ENCODE assay signal across 8 mouse cellular contexts in the genomic region with DNA sequence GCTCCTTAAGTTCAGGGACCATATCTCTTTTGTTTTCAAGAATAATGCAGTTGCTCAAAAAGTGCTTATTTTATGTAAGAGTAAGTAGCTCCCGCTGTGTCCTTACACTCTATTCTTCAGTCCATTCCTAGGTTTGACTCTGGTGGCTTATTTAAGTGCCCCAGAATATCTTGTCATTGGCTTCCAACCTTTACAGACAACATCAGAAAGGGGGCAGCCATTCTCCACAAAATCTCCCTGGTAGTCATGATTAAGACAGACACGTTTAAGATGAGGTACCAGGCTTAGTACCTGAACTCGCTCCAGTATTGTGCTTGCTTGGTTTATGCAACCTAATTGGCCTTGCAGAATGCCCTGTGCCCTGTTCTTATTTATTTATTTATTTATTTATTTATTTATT.
DNase-seq lines count a peak whose midpoint lies in the region; ATAC-seq and TF ChIP-seq lines count a peak whose summit lies in the region.

No protein-coding gene starts in this region.

- H3K4me3 ChIP-seq in intestine, postnatal 0 days (ENCODE audit: low read depth, low read length), result no peak overlapping the region
- no peak overlapping the region for H3K4me3 ChIP-seq in intestine, embryonic 15.5 days (replicated peaks)
- H3K4me3 ChIP-seq in midbrain, embryonic 13.5 days (replicated peaks), result peak overlapping the region; percentile 59
- no peak overlapping the region for H3K4me3 ChIP-seq in midbrain, embryonic 11.5 days (ENCODE audit: low read depth, low read length)
- no peak overlapping the region for H3K4me3 ChIP-seq in stomach, postnatal 0 days (ENCODE audit: low read depth, low read length)

- H3K9me3 ChIP-seq in intestine, postnatal 0 days (ENCODE audit: control insufficient read depth), result no peaks in the 10 kb centered on the region
- H3K9me3 ChIP-seq in intestine, embryonic 15.5 days, result no peaks in the 10 kb centered on the region
- no peaks in the 10 kb centered on the region for H3K9me3 ChIP-seq in midbrain, embryonic 13.5 days
- no peaks in the 10 kb centered on the region for H3K9me3 ChIP-seq in midbrain, embryonic 11.5 days (ENCODE audit: control insufficient read depth, low read length)
- H3K9me3 ChIP-seq in stomach, postnatal 0 days (ENCODE audit: control insufficient read depth, low read length), result no peaks in the 10 kb centered on the region

- DNase-seq in cerebellum, postnatal 10 days, result peak; percentile 63 to 70
- no peak for DNase-seq in cerebellum, adult 11-12 months
- DNase-seq in midbrain, embryonic 11.5 days (ENCODE audit: low spot score, missing footprints), result no peak
- DNase-seq in stomach, postnatal 0 days (ENCODE audit: low spot score), result no peak
- no peak for DNase-seq in urinary bladder, postnatal 25 days (ENCODE audit: low spot score)

- WGBS in intestine, postnatal 0 days, result 66% methylated on average over 3 of the region's 3 CpGs
- 68% methylated on average over 3 of the region's 3 CpGs for WGBS in intestine, embryonic 15.5 days
- 62% methylated on average over 3 of the region's 3 CpGs for WGBS in midbrain, embryonic 13.5 days
- 63% methylated on average over 3 of the region's 3 CpGs for WGBS in midbrain, embryonic 11.5 days
- WGBS in stomach, postnatal 0 days, result 64% methylated on average over 3 of the region's 3 CpGs

- no peaks in the 10 kb centered on the region for H3K36me3 ChIP-seq in intestine, postnatal 0 days (ENCODE audit: control insufficient read depth, insufficient read depth)
- no peaks in the 10 kb centered on the region for H3K36me3 ChIP-seq in intestine, embryonic 15.5 days
- no peaks in the 10 kb centered on the region for H3K36me3 ChIP-seq in midbrain, embryonic 13.5 days
- H3K36me3 ChIP-seq in midbrain, embryonic 11.5 days (ENCODE audit: control insufficient read depth, insufficient read depth, low read length), result no peaks in the 10 kb centered on the region
- H3K36me3 ChIP-seq in stomach, postnatal 0 days (ENCODE audit: control insufficient read depth, insufficient read depth, low read length), result no peaks in the 10 kb centered on the region

- H3K27ac ChIP-seq in intestine, postnatal 0 days (ENCODE audit: low read depth, low read length), result no peak overlapping the region
- H3K27ac ChIP-seq in intestine, embryonic 15.5 days, result no peak overlapping the region
- H3K27ac ChIP-seq in midbrain, embryonic 13.5 days, result no peak overlapping the region
- no peak overlapping the region for H3K27ac ChIP-seq in midbrain, embryonic 11.5 days (ENCODE audit: low read depth, low read length)
- no peak overlapping the region for H3K27ac ChIP-seq in stomach, postnatal 0 days (replicated peaks)

- no peak overlapping the region for H3K9ac ChIP-seq in intestine, postnatal 0 days (ENCODE audit: low read depth, low read length)
- H3K9ac ChIP-seq in intestine, embryonic 15.5 days, result no peak overlapping the region
- H3K9ac ChIP-seq in midbrain, embryonic 13.5 days (replicated peaks), result no peak overlapping the region
- no peak overlapping the region for H3K9ac ChIP-seq in midbrain, embryonic 11.5 days (ENCODE audit: low read length)
- H3K9ac ChIP-seq in stomach, postnatal 0 days (ENCODE audit: low read length), result no peak overlapping the region

- H3K4me1 ChIP-seq in intestine, postnatal 0 days (replicated peaks; ENCODE audit: control insufficient read depth, insufficient read depth, low read length), result no peaks in the 10 kb centered on the region
- H3K4me1 ChIP-seq in intestine, embryonic 15.5 days (replicated peaks), result no peaks in the 10 kb centered on the region; the same call in 1 of the 2 replicates
- peaks cover 50% of the 10 kb centered on the region for H3K4me1 ChIP-seq in midbrain, embryonic 13.5 days (replicated peaks)
- no peaks in the 10 kb centered on the region; the same call in none of the 2 replicates for H3K4me1 ChIP-seq in midbrain, embryonic 11.5 days (ENCODE audit: control insufficient read depth, insufficient read depth, low read length)
- H3K4me1 ChIP-seq in stomach, postnatal 0 days (replicated peaks; ENCODE audit: control insufficient read depth, insufficient read depth), result no peaks in the 10 kb centered on the region

- H3K27me3 ChIP-seq in intestine, postnatal 0 days (replicated peaks; ENCODE audit: control insufficient read depth, insufficient read depth, low read length), result no peaks in the 10 kb centered on the region
- H3K27me3 ChIP-seq in intestine, embryonic 15.5 days (replicated peaks), result no peaks in the 10 kb centered on the region
- H3K27me3 ChIP-seq in midbrain, embryonic 13.5 days, result no peaks in the 10 kb centered on the region
- peaks cover 4% of the 10 kb centered on the region; the same call in 1 of the 2 replicates for H3K27me3 ChIP-seq in midbrain, embryonic 11.5 days (ENCODE audit: control insufficient read depth, insufficient read depth, low read length)
- H3K27me3 ChIP-seq in stomach, postnatal 0 days (ENCODE audit: control insufficient read depth, insufficient read depth, low read length), result no peaks in the 10 kb centered on the region

- TF ChIP-seq EP300 in stomach, postnatal 0 days (optimal IDR thresholded peaks at IDR 0.05), result no peak

- peak; percentile 39 for TF ChIP-seq CTCF in intestine, postnatal 0 days (IDR thresholded peaks at IDR 0.05; ENCODE audit: low read depth)
- TF ChIP-seq CTCF in stomach, postnatal 0 days (IDR thresholded peaks at IDR 0.05; ENCODE audit: low read depth), result peak; percentile 45

- no peak for ATAC-seq in intestine, postnatal 0 days
- no peak for ATAC-seq in intestine, embryonic 15.5 days
- no peak for ATAC-seq in midbrain, embryonic 13.5 days
- no peak for ATAC-seq in midbrain, embryonic 11.5 days (ENCODE audit: low FRiP score)
- no peak for ATAC-seq in stomach, postnatal 0 days (ENCODE audit: low FRiP score, low TSS enrichment)

- no peak overlapping the region for H3K4me2 ChIP-seq in intestine, postnatal 0 days (replicated peaks; ENCODE audit: low read depth)
- no peak overlapping the region for H3K4me2 ChIP-seq in intestine, embryonic 15.5 days (replicated peaks)
- H3K4me2 ChIP-seq in midbrain, embryonic 13.5 days (replicated peaks), result peak overlapping the region; percentile 79
- H3K4me2 ChIP-seq in midbrain, embryonic 11.5 days, result no peak overlapping the region
- H3K4me2 ChIP-seq in stomach, postnatal 0 days (replicated peaks; ENCODE audit: low read depth), result no peak overlapping the region

Comparison
In these comparisons a context has a peak if more than half of its experiments do, and no peak if none do; other contexts are left out.
1. DNase-seq: peak in cerebellum, postnatal 10 days (2 of 2); none in cerebellum, adult 11-12 months (single experiment), midbrain, embryonic 11.5 days (single experiment), stomach, postnatal 0 days (single experiment) and urinary bladder, postnatal 25 days (single experiment).